Mouse (Mus musculus) myocyte (in vitro differentiated cells): Measurements from ENCODE around the gene Pde4d. TPM values are rescaled to one million over a fixed set of nuclear protein-coding genes. Genes with fewer than 3 reads are reported as not detected.

Experiments
- H3K27me3 ChIP-seq: one replicate; pipeline ENCODE4 v1.6.1; 2011; ENCODE audit not compliant: control insufficient read depth, insufficient read depth, insufficient read length
- H3K36me3 ChIP-seq: one replicate; pipeline ENCODE4 v1.6.1; 2011; ENCODE audit not compliant: control insufficient read depth, insufficient read depth
- H3K4me2 ChIP-seq: one replicate; pipeline ENCODE4 v1.6.1; 2011; ENCODE audit warnings: low read depth, control low read depth
- H3K4me3 ChIP-seq: one replicate; pipeline ENCODE4 v1.5.1; 2011; ENCODE audit warnings: mild to moderate bottlenecking, control low read depth, moderate library complexity
- H3K79me2 ChIP-seq: one replicate; pipeline ENCODE4 v1.6.1; 2011; ENCODE audit not compliant: control insufficient read depth, insufficient read depth
- H3ac ChIP-seq: one replicate; pipeline ENCODE4 v1.6.1; 2011; ENCODE audit not compliant: control insufficient read depth, insufficient read length
- CEBPB ChIP-seq: IDR thresholded peaks from 2 replicates; pipeline ENCODE4 v1.6.1; 2011; ENCODE audit warnings: mild to moderate bottlenecking, moderate library complexity; ENCODE audit not compliant: poor library complexity, insufficient read depth, severe bottlenecking
- E2F4 ChIP-seq: IDR thresholded peaks from one replicate; pipeline ENCODE4 v1.6.1; 2011; ENCODE audit warnings: mild to moderate bottlenecking, control low read depth, moderate library complexity; ENCODE audit not compliant: insufficient read depth
- MAX ChIP-seq: IDR thresholded peaks from one replicate; pipeline ENCODE4 v1.6.1; 2011; ENCODE audit warnings: low read depth, mild to moderate bottlenecking, control low read depth
- MYOD1 ChIP-seq, 3 experiments: IDR thresholded peaks; one replicate each; pipeline ENCODE4 v1.6.1; 2011; ENCODE audit warnings: control low read depth in 2 of 3, low read depth in 2 of 3, mild to moderate bottlenecking in 2 of 3, moderate library complexity in 1 of 3; ENCODE audit not compliant: insufficient read length in 2 of 3, control insufficient read depth in 1 of 3
- MYOG ChIP-seq, 3 experiments: IDR thresholded peaks; one replicate each; pipeline ENCODE4 v1.6.1; 2011; ENCODE audit warnings: control low read depth in 2 of 3, low read depth in 2 of 3, mild to moderate bottlenecking in 2 of 3; ENCODE audit not compliant: insufficient read length in 2 of 3, control insufficient read depth in 1 of 3, insufficient read depth in 1 of 3
- POLR2A ChIP-seq: IDR thresholded peaks from one replicate; pipeline ENCODE4 v1.6.1; 2011; ENCODE audit warnings: low read depth, mild to moderate bottlenecking, control low read depth, moderate library complexity; ENCODE audit not compliant: insufficient read length
- POLR2AphosphoS2 ChIP-seq: IDR thresholded peaks from one replicate; pipeline ENCODE4 v1.6.1; 2011; ENCODE audit warnings: low read depth, control low read depth; ENCODE audit not compliant: insufficient read length
- REST ChIP-seq: IDR thresholded peaks from one replicate; pipeline ENCODE4 v1.6.1; 2011; ENCODE audit warnings: mild to moderate bottlenecking, control low read depth, moderate library complexity; ENCODE audit not compliant: insufficient read depth, insufficient read length
- SRF ChIP-seq: IDR thresholded peaks from one replicate; pipeline ENCODE4 v1.6.1; 2011; ENCODE audit warnings: low read depth; ENCODE audit not compliant: control insufficient read depth, insufficient read length
- TCF12 ChIP-seq: IDR thresholded peaks from one replicate; pipeline ENCODE4 v1.6.1; 2011; ENCODE audit warnings: mild to moderate bottlenecking, control low read depth; ENCODE audit not compliant: poor library complexity, insufficient read depth, severe bottlenecking
- TCF3 ChIP-seq: IDR thresholded peaks from one replicate; pipeline ENCODE4 v1.6.1; 2011; ENCODE audit warnings: low read depth, control low read depth; ENCODE audit not compliant: insufficient read length
- USF1 ChIP-seq: IDR thresholded peaks from one replicate; pipeline ENCODE4 v1.6.1; 2011; ENCODE audit warnings: low read depth, mild to moderate bottlenecking, control low read depth, moderate library complexity
- polyA plus RNA-seq: library from polyadenylated mRNA; unstranded; fragments of >200 nt; fragmentation: generic; extraction: Trizol; gene quantifications from one replicate; pipeline ENCODE4 v1.2.1, GENCODE M21; 2012; ENCODE audit warnings: missing spikeins

The Pde4d gene
- polyA plus RNA-seq, 1 experiment: 8.2 TPM

DNA sequence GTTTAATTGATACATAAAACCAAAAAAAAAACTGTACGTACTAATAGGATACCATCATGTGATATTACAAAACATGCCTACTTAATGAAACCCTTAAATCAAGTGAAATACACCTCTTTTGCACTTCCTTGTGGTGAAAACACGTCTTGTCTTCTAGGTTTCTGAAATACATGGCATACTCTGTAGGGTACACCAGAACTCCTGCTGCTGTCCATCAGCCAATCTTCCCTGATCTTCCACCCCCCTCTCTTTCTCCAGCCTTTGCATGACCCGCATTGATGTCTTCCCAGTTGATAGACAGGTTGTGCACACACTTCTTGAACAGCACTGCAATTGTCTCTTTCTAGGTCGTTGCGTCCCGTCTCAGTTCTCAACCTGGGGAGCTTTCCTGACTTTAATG is 1470.5 kb downstream of the Pde4d start:
- TF ChIP-seq MYOG (IDR thresholded peaks at IDR 0.05; ENCODE audit: control insufficient read depth in 1 of 3, insufficient read depth in 1 of 3, insufficient read length in 2 of 3, low read depth in 2 of 3) (no peak), USF1 (no peak), MYOD1 (IDR thresholded peaks at IDR 0.05; ENCODE audit: control insufficient read depth in 1 of 3, insufficient read length in 2 of 3, low read depth in 2 of 3) (no peak), MAX (no peak), REST (no peak), CEBPB (no peak), TCF3 (no peak), E2F4 (no peak), POLR2AphosphoS2 (no peak), SRF (no peak), TCF12 (no peak), POLR2A (no peak)
- Histone ChIP-seq H3K4me3 (no peak overlapping the region), H3K79me2 (no peaks in the 10 kb centered on the region), H3K36me3 (no peaks in the 10 kb centered on the region), H3ac (no peak overlapping the region), H3K27me3 (no peaks in the 10 kb centered on the region), H3K4me2 (no peak overlapping the region)

DNA sequence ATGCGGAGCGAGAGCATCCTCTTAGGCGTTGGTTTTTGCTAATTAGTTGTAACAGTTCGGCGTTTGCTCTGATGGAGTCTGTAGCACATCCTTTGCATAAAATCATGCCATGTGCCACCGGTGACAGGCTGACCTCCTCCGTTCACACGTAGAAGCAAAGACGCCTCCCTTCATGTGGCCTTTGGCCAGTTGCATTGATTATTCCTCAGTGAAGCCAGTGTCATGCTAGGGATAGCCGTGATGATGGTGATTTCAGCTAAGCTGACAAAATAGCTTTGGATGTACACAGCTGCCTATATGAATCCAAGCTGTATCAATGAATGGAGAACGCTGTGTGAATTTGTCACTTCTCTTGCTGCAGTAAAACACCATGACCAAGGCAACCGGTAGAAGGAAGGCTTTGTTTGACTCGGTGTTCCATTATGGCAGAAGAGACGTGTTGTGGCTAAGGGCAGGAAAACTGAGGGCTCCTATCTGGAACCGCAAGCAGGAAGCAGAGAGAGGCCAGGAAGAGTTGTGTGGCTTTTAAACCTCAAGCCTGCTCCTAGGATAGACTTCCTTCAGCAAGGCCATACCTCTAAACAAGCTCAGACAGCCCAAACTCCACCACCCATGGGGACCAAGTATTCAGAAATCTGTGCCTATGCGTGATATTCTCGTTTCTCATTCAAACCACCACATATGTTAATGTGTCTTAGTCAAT is 1471.7 kb downstream of the Pde4d start:
- Histone ChIP-seq H3K4me2 (no peak overlapping the region), H3ac (no peak overlapping the region), H3K27me3 (no peaks in the 10 kb centered on the region), H3K36me3 (no peaks in the 10 kb centered on the region), H3K79me2 (no peaks in the 10 kb centered on the region), H3K4me3 (no peak overlapping the region)
- no peak for TF ChIP-seq MYOG (IDR thresholded peaks at IDR 0.05; ENCODE audit: control insufficient read depth in 1 of 3, insufficient read depth in 1 of 3, insufficient read length in 2 of 3, low read depth in 2 of 3)
- TF ChIP-seq POLR2A: no peak
- no peak for TF ChIP-seq TCF12
- no peak for TF ChIP-seq POLR2AphosphoS2
- TF ChIP-seq CEBPB: no peak
- no peak for TF ChIP-seq REST
- TF ChIP-seq MAX: no peak
- no peak for TF ChIP-seq TCF3
- TF ChIP-seq USF1: no peak
- no peak for TF ChIP-seq SRF
- TF ChIP-seq E2F4: no peak
- no peak for TF ChIP-seq MYOD1 (IDR thresholded peaks at IDR 0.05; ENCODE audit: control insufficient read depth in 1 of 3, insufficient read length in 2 of 3, low read depth in 2 of 3)

DNA sequence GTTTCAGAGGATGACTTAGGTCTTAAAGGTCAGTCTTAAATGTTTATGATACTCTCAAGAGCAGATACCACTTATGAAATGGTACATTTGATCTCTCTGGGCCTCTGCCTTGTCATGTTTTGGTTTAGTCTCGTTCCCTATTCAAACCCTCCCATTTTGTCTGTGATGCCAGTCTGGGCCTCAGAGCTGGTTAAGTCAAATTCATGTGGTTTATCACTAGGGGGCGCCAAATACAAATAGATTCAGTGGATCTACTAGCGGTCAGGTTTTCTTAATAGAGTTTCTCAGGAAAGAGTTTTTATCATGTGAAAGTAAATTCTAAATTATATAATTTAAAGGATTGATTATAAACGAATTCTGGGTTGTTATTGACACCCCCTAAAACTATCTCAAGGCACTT is 1472.5 kb downstream of the Pde4d start:
- Histone ChIP-seq H3K27me3 (no peaks in the 10 kb centered on the region), H3K36me3 (no peaks in the 10 kb centered on the region), H3ac (no peak overlapping the region), H3K4me3 (no peak overlapping the region), H3K4me2 (no peak overlapping the region), H3K79me2 (no peaks in the 10 kb centered on the region)
- TF ChIP-seq TCF12 (no peak), E2F4 (no peak), MYOG (IDR thresholded peaks at IDR 0.05; ENCODE audit: control insufficient read depth in 1 of 3, insufficient read depth in 1 of 3, insufficient read length in 2 of 3, low read depth in 2 of 3) (no peak), MYOD1 (IDR thresholded peaks at IDR 0.05; ENCODE audit: control insufficient read depth in 1 of 3, insufficient read length in 2 of 3, low read depth in 2 of 3) (no peak), REST (no peak), MAX (no peak), POLR2A (no peak), SRF (no peak), POLR2AphosphoS2 (no peak), CEBPB (no peak), USF1 (no peak), TCF3 (no peak)

DNA sequence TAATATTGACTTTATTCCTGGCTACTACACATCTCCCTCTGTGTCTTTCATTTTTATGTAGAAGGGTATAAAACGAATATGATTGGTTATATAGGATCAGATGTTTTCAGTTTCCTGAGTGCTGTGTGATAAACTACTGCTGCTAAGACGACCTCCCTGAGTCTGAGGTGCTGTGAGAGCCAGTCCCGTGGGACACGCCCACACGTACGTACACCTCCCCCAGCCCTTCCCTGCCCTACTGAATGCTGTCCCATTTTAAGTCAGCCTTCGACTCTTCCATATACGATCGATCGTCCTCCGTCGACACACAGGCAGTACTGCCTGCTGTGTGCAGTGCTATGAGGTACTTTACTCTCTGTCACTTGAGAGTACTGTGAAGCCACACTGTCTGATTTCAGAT is 1473.0 kb downstream of the Pde4d start:
- H3K79me2 ChIP-seq: no peaks in the 10 kb centered on the region
- H3ac ChIP-seq: no peak overlapping the region
- TF ChIP-seq MYOD1 (IDR thresholded peaks at IDR 0.05; ENCODE audit: control insufficient read depth in 1 of 3, insufficient read length in 2 of 3, low read depth in 2 of 3): no peak
- no peak for TF ChIP-seq POLR2AphosphoS2
- no peak for TF ChIP-seq REST
- TF ChIP-seq TCF3: no peak
- no peak for TF ChIP-seq TCF12
- TF ChIP-seq CEBPB: no peak
- no peak for TF ChIP-seq USF1
- no peak for TF ChIP-seq MAX
- no peak for TF ChIP-seq MYOG (IDR thresholded peaks at IDR 0.05; ENCODE audit: control insufficient read depth in 1 of 3, insufficient read depth in 1 of 3, insufficient read length in 2 of 3, low read depth in 2 of 3)
- no peak for TF ChIP-seq POLR2A
- no peak for TF ChIP-seq SRF
- TF ChIP-seq E2F4: no peak
- H3K27me3 ChIP-seq: no peaks in the 10 kb centered on the region
- no peak overlapping the region for H3K4me3 ChIP-seq
- no peaks in the 10 kb centered on the region for H3K36me3 ChIP-seq
- H3K4me2 ChIP-seq: no peak overlapping the region

DNA sequence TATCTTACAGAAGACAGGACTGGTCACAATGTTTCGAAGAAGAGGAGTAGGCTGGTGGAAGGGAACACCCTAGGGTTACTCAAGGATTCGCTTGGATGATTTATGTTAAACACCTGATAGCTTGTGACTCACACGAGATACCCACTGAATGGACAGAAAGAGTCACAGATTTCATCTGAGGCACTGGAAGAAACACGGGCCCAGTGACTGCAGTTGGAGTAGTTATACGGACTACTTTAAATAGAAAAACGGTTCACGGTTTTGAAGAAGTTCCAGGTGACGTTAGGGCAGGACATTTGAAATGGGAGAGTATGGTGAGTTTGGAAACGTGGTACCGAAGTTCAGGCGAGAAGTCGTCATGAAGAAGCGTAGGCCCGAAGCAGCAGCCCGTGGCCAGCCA is 1475.0 kb downstream of the Pde4d start:
- Histone ChIP-seq H3K4me2 (no peak overlapping the region), H3K4me3 (no peak overlapping the region), H3ac (no peak overlapping the region), H3K36me3 (no peaks in the 10 kb centered on the region), H3K79me2 (no peaks in the 10 kb centered on the region), H3K27me3 (no peaks in the 10 kb centered on the region)
- TF ChIP-seq USF1: no peak
